Mouse (Mus musculus): Measurements from ENCODE around the gene Gsg1.

The Gsg1 gene

DNA sequence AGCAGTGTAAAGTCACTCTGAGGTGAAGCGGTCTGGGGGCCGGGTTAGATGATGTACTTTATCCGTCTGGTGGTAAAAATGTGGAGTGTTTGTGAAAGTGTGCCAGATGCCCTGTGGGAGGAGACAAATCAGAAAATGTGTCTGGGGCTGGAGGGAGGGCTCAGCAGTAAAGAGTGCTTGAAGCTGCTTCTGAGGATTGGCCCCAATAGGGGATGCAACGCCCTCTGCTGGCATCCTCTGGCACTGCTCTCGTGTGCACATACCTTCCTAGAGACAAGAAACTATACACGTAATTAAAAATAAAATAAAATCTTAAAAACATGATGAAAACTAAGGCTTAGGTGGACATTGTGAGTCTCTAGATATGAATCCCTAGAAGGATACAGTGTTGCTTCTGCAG, 6.3 kb upstream of the Gsg1 start:
- DNase-seq (ENCODE audit: low read depth) = no peak

DNA sequence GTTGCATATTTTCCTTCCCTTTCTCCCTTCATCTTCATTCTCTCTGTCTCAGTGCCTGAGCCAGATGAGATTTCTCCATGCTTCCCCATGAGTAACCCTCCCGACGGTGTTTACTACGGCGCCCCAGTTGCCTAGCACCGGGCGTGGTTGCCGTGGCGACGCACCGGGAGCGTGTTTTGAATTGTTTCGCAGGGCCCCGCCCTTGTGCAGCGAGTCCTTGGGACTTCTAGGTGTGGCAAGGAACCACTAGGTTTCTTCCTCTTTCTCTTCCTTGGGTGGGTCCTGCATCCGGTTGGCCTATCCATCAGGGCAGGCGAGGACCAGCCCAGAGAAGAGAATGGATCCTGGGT, 1.4 kb downstream of the Gsg1 start:
- DNase-seq (ENCODE audit: low read depth) = peak; percentile 55

DNA sequence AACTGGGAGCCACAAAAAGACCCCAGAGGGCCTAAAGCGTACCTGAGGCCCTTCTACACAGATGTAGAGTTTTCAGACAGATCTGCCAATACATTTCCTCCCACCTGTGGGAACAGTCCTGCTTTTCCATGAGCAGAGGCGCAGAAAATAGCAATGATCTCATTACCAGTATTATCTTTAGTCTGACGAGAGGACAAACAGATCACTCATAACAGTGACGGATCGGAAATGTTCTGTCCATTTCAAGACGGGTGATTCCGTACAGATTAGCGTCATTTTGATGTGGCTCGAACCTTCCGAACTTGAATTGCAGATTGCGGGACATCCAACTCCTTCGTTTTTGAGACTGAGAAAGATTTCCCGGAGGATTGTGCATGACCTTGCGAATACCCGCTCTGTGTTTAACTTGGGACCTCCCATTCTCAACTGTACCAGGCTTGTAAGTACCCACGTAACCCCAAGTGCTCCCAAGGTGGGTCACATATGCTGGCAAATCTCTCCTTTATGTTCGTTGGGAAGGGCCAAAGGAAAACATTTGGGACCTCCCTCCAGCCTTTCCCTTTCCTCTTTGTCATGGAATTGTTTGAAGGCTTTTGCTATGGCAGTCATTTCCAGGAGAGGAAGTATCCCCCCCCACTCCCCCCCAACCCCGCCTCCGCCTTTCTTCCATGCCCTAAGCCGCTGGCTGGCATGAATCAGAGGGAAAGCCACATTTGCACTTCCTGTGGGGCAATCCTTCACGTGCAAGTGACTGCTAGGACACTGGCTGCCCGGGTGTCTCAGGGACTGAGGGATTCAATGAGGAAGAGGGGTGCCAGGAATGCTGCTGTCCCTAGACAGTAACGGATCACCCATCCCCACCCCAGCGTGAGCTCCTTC, 2.1 kb downstream of the Gsg1 start:
- DNase-seq (ENCODE audit: low read depth) = no peak

GRCm38 (mm10) chr6:135250926-135251699, 3.0 kb downstream of the Gsg1 start:
- no peak for DNase-seq (ENCODE audit: low read depth)

GRCm38 (mm10) chr6:135249846-135250531, 4.2 kb downstream of the Gsg1 start:
- peak; percentile 67 for DNase-seq (ENCODE audit: low read depth)

DNA sequence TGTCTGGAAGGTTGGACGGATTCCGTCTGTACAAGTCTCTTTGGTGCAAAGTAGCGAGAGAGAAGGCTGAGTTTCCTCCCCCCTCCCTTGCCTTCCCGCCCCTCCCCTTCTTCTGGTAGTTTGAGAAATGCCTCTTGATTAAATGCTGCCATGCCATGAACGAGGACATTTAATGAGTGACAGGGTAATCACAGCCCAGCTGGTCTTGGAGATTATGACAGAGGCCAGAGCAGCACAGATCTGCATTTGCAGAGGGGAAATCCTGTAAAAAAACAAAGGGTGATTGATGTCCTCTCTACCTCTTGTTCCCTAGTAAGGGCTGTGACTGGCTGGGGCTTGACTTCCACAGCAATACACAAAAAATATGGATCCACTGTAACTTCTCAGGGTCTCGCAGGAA, 6.3 kb downstream of the Gsg1 start:
- no peak for DNase-seq (ENCODE audit: low read depth)

DNA sequence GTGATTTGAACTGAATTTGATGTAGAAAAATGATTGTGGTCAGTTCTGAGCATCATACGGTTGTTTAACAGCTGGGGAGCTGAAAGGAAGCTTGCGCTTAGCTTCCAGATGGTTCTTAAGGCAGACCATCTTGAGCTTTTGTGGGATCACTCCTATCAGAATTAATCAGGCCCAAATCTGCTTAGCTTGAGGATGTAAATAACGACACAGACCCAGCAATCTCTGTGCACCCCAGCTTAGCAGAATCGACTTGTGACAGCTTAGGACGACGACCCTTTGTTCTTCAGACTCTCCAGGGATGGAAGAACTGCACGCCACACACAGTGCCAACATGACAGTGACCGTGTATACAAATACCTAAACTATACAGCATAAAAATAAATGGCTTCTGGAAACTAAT, 8.6 kb downstream of the Gsg1 start:
- DNase-seq (ENCODE audit: low read depth) = no peak

DNA sequence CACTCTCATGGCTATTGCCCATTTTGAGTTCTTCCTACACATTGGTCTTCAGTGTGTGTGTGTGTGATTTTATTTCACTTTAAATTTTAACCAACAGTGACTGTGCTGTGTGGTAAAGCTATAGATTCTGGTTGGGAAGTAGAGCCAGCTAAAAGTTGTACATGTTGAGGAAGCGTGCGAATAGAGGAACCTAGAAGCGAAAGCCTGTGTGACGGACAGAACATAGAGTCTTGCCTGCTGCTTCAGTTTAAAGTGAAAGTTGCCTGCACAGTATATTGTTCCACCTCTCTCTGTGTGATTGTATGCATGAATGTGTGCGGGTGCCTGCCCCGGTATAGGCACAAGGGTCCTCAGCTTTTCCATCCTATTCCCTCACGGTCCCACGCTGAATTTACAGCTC, 13.8 kb downstream of the Gsg1 start:
- no peak for DNase-seq (ENCODE audit: low read depth)

DNA sequence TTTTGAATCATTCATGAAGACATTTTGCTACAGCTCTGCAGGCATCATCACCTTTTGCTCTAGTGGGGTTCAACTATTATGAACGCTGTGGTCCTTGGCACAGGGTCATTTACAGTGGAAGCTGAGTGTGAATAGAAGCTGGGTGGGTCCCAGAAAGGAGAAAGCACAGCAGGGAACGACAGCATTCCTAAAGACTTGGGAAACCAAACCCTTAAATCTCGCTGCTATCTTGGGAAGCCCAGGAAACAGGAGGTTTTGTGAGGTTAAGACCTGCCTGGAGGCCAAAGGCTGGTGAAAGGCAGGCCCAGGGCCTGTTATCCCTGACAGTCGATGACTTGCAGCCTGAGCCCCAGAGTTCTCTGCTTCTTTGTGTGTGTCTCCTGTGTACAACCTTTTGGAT, 15.9 kb downstream of the Gsg1 start:
- no peak for DNase-seq (ENCODE audit: low read depth)

GRCm38 (mm10) chr6:135237326-135237725, 16.8 kb downstream of the Gsg1 start:
- DNase-seq (ENCODE audit: low read depth) = peak; percentile 27

DNA sequence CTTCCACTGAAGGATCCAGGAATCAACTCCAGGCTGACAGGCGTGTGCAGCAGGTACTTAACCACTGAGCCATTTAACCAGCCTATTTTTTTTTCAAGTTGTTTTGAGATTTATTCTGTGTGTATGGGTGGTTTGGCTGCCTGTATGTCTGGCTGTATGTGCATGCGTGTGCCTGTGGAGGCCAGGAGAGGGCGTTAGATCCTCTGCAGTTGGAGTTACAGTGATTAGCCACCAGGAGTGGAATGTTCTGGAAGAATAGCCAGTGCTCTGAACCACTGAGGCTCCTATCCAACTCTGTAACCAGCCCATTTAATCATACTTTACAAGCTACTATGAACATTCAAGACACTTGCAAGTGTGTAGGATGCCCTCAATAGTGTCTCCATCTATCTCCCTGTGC, 17.6 kb downstream of the Gsg1 start:
- DNase-seq (ENCODE audit: low read depth) = no peak

DNA sequence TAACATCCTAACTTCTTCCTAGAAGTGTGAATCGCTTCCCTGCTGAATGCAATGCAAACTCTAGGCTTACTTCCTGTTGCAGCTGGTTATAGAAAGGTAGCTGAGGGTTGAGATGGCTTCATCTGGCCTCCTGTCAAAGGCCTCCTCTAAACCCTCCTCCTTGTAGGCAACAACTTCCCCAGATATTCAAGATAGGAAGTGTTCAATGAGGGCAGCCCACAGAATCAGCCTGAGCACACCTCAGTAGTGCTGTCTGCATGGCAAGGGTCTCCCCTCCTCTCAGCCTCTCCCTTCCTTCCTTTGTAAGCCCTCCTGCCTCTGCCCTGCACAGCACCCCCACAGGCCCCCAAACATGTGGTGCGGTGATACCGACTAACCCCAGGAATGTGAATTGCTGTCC, 18.4 kb downstream of the Gsg1 start:
- no peak for DNase-seq (ENCODE audit: low read depth)

DNA sequence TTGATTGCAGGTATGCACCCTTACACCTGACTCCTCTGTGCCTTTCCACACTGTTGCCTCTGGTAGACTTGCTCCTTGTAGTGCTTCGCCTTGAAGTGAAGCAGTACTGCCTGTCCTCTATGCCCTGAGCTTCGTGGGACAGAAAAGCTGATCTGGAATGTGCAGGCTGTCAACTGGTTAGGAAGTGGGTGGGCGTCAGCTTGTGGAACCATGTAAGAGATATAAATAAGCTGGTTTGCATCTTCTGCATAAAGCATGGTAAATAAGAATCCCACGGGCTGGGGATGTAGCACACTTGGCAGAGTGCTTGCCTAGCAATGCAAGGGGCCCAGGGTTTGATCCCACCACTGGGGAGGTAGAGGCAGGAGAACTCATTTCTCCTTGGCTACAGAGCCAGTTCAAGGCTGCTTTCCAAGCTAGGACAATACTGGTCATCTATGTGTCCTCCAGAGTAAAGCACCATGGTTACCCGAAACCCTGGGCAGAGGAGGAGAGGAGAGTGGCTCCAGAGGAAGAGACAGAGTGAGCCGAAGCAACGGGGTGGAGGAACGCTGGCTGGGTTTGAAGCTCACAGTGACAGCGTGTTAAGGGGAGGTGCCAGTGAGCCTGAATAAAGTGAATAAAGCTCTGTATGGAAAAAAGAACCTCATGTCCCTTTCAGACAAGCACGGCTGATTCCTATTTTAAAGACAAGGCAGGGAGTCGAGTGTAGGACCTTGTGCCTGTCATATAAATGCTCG, 21.5 kb downstream of the Gsg1 start:
- no peak for DNase-seq (ENCODE audit: low read depth)

GRCm38 (mm10) chr6:135230586-135230985, 23.6 kb downstream of the Gsg1 start:
- DNase-seq (ENCODE audit: low read depth) = no peak

DNA sequence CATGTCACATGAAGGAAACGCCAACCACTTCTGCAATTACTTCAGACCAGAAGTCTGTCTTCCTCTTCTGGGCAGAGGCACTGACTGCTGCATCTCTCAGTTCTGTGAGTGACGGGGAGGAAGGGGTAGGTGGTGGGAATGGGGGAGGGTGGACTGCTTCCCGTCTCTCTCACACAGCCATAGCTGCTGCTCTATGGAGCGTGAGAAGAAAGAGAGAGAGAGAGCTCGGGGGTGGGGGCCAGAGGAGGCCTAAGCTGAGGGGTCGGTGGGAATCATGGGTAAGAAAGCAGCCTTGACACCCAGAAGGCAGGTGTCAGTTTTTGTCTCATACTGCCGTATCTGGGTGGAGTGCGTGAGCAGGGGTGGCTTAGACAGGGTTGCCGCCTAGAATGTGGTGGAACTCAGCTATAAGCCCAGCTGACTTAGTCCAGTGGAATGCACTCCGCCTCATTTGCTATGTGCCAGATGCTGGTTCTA, 25.6 kb downstream of the Gsg1 start:
- no peak for DNase-seq (ENCODE audit: low read depth)

GRCm38 (mm10) chr6:135223786-135224416, 30.2 kb downstream of the Gsg1 start:
- no peak for DNase-seq (ENCODE audit: low read depth)

- no peak for DNase-seq (ENCODE audit: low read depth)
Observed at GRCm38 (mm10) chr6:135219916-135220315, 34.2 kb downstream of the Gsg1 start.

DNA sequence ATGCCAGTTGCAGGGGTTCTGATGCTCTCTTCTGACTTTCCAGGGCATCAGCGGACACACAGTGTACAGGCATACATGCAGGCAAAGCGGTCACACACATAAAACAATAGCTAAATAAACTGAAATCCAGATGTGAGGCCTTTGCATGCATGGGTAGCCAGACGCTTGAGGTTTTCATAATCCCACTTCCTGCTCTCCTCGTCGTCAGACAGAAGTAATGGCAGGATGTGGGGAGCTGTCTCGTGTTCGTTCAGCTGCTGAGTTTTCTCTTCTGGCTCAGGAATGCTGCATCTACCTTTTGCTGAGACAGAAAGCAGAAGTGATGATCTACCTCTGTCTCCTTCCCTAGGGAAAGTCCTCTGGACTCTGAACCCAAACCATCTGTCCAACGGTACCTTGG, 35.8 kb downstream of the Gsg1 start:
- peak; percentile 63 for DNase-seq (ENCODE audit: low read depth)

- no peak for DNase-seq (ENCODE audit: low read depth)
Observed at GRCm38 (mm10) chr6:135212666-135213065, 41.5 kb downstream of the Gsg1 start.

- DNase-seq (ENCODE audit: low read depth) = no peak
Observed at GRCm38 (mm10) chr6:135211169-135211568, 43.0 kb downstream of the Gsg1 start.

DNA sequence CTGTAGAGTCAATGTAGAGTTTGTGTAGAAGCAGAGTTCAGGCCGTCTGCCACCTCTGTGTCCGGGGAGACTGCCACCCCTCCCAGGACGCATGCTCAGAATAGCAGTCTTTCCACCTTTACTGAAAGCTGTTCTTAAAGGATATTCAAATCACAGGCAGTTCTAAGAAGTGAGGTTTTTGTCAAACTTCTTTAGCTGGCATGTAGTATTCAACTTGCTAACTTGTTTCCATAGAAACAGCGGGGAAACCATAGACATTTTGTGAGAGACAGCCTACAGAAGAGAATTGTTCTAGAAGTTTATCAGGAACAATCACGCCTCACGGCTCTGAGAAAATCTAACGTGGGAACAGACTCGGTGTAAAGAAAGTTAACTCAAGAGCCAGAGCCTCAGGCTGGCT, 47.2 kb downstream of the Gsg1 start:
- DNase-seq (ENCODE audit: low read depth) = no peak

DNA sequence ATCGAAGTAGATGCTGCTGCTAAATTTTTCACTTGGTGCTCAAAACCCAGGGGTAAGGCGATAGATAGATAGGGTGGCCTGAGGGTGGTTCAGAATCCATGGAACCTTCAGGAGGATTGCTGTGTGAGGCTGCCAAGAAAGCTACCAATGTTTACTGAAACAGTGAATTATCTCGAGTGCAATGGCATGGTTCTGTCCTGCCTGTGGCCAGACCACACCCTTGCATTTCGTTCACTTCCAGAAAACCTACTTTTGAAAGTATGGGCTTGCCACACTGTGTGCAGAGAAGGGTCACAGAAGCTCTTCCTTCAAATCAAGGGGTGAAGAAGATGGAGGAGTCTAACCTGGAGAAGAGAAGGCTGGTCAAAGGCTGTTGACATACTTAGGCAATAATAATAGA, 48.3 kb downstream of the Gsg1 start:
- DNase-seq (ENCODE audit: low read depth) = no peak

Data from naive thymus-derived CD4-positive, alpha-beta T cell, adult 2 months (primary cell).